In genomic region chr16:26447594-26447993, GRCm38 (mm10) we compare ENCODE assay signal across 10 mouse cellular contexts. TPM values are rescaled to one million over a fixed set of nuclear protein-coding genes. Genes with fewer than 3 reads are reported as not detected.
A peak's percentile ranks its signal among the peaks of the same experiment; 100 is the strongest.
DNase-seq lines count a peak whose midpoint lies in the region; ATAC-seq and TF ChIP-seq lines count a peak whose summit lies in the region.
"Had no signal": no experiment of that assay in that cellular context is flagged by ENCODE, and none has a peak within 500 bp of the region (broad histone marks: within the 10 kb centered on the region; RNA-seq: fewer than 3 reads in every experiment).

No protein-coding gene starts in this region.

- WGBS in kidney, embryonic 14.5 days = 75% methylated on average over 2 of the region's 2 CpGs

- H3K9ac ChIP-seq in kidney, embryonic 14.5 days (ENCODE audit: low read depth, low read length) = no peak overlapping the region
- no peak overlapping the region for H3K9ac ChIP-seq in ES-E14 (ENCODE audit: insufficient read depth, low read depth, low read length, poor library complexity, severe bottlenecking)
- H3K9ac ChIP-seq: liver, embryonic 15.5 days had no signal

- no peak overlapping the region for H3K27ac ChIP-seq in kidney, embryonic 14.5 days (ENCODE audit: low read depth, low read length)
- no peak overlapping the region for H3K27ac ChIP-seq in ES-E14 (ENCODE audit: insufficient read depth, low read depth, low read length, poor library complexity, severe bottlenecking)
- H3K27ac ChIP-seq: liver, embryonic 15.5 days had no signal

- no peak overlapping the region for H3K4me3 ChIP-seq in kidney, embryonic 14.5 days (ENCODE audit: low read length)
- no peak overlapping the region for H3K4me3 ChIP-seq in ES-E14 (ENCODE audit: insufficient read depth in 1 of 2, low read depth in 1 of 2, low read length in 2 of 2, poor library complexity in 1 of 2, severe bottlenecking in 1 of 2)
- H3K4me3 ChIP-seq: liver, embryonic 15.5 days had no signal

- H3K36me3 ChIP-seq in kidney, embryonic 14.5 days (ENCODE audit: control insufficient read depth, insufficient read depth, low read length) = no peaks in the 10 kb centered on the region
- H3K36me3 ChIP-seq in ES-E14 (ENCODE audit: control insufficient read depth, insufficient read depth, low read length, poor library complexity, severe bottlenecking) = no peaks in the 10 kb centered on the region
- H3K36me3 ChIP-seq: liver, embryonic 15.5 days had no signal

- in situ Hi-C loops in ES-E14 (cut with MboI; ENCODE audit: low sequenced_read_pairs in 2 of 2, unreplicated experiment in 2 of 2) = no loop called here

- no peaks in the 10 kb centered on the region for H3K27me3 ChIP-seq in kidney, embryonic 14.5 days (ENCODE audit: control insufficient read depth, insufficient read depth, low read length)
- H3K27me3 ChIP-seq: liver, embryonic 15.5 days had no signal

- H3K9me3 ChIP-seq in kidney, embryonic 14.5 days (ENCODE audit: control insufficient read depth, low read length) = no peaks in the 10 kb centered on the region
- H3K9me3 ChIP-seq in ES-E14 (ENCODE audit: control insufficient read depth, insufficient read depth, low read depth, low read length) = no peaks in the 10 kb centered on the region
- H3K9me3 ChIP-seq: liver, embryonic 15.5 days had no signal

- no peak for ATAC-seq in kidney, embryonic 14.5 days (ENCODE audit: low FRiP score, low TSS enrichment)

- peak; percentile 26 for DNase-seq in kidney, adult 18-20 months
- no peak for DNase-seq in ES-E14 (ENCODE audit: low read depth, low spot score)
- peak; percentile 76 for DNase-seq in fat pad, adult 2 months (ENCODE audit: extremely low read depth, low read depth, low spot score)
- DNase-seq in kidney, adult 8-10 months = peak; percentile 42 to 44
- DNase-seq in lung, postnatal 36 days = peak; percentile 56
- no peak for DNase-seq in gastrocnemius, postnatal 4 days (ENCODE audit: low spot score in 2 of 2)
- no peak for DNase-seq in adrenal gland, postnatal 25 days

- no peaks in the 10 kb centered on the region for H3K4me1 ChIP-seq in kidney, embryonic 14.5 days (ENCODE audit: control insufficient read depth, insufficient read depth, low read length)
- no peaks in the 10 kb centered on the region for H3K4me1 ChIP-seq in ES-E14 (ENCODE audit: control insufficient read depth in 2 of 2, insufficient read depth in 2 of 2, low read length in 2 of 2, poor library complexity in 1 of 2)
- H3K4me1 ChIP-seq: liver, embryonic 15.5 days had no signal

- no peak overlapping the region for H3K4me2 ChIP-seq in kidney, embryonic 14.5 days (replicated peaks; ENCODE audit: low read depth, low read length)
- H3K4me2 ChIP-seq: liver, embryonic 15.5 days had no signal

TF ChIP-seq in ES-E14, 5 proteins besides CTCF, POLR2A, EP300 and RAD21:
- no peak for TF ChIP-seq ZC3H11A (IDR thresholded peaks at IDR 0.05; ENCODE audit: borderline replicate concordance, low read depth, low read length)
- TF ChIP-seq HCFC1 (IDR thresholded peaks at IDR 0.05; ENCODE audit: borderline replicate concordance, insufficient read depth, low read length) = no peak
- TF ChIP-seq CHD2 (IDR thresholded peaks at IDR 0.05; ENCODE audit: low read depth, low read length) = no peak
- TF ChIP-seq MAFK (IDR thresholded peaks at IDR 0.05; ENCODE audit: insufficient read depth, low read depth, low read length) = peak; percentile 78

RNA-seq across cellular contexts. Expression of gene Cldn16, which starts 15.3 kb away (rescaled TPM):
- polyA plus RNA-seq in kidney, embryonic 14.5 days (2014; fragmentation: Nextera tagmentation; extraction: Ambion mirVana) = 3.1 and 3.2 TPM in 2 replicates
- total RNA-seq in ES-E14 (2012; rRNA removed) = 0.21 TPM in 1 of 2 replicates, not detected in the other
- not detected for total RNA-seq in gastrocnemius, postnatal 4 days (2021)
- not detected in 2 replicates for total RNA-seq in adrenal gland, postnatal 25 days (2021)
- polyA plus RNA-seq: liver, embryonic 15.5 days; testis, adult 2 months had no signal

Comparison
In these comparisons a context has a peak if more than half of its experiments do, and no peak if none do; other contexts are left out.
1. DNase-seq: peak in kidney, adult 18-20 months (single experiment), fat pad, adult 2 months (single experiment), kidney, adult 8-10 months (2 of 2) and lung, postnatal 36 days (single experiment); none in ES-E14 (single experiment), gastrocnemius, postnatal 4 days (0 of 2) and adrenal gland, postnatal 25 days (single experiment).